Mouse (Mus musculus) adrenal gland, postnatal 25 days (tissue): ENCODE measurements at regions not wholly inside any gene's neighbourhood (a gene's known extent, or its start where the extent isn't known, plus 50 kb on each side); places are given as distances from the start of the nearest gene placed in this dataset.
"Not testable (repeated sequence)": the region's sequence is repeated elsewhere in the genome, so short reads cannot be mapped to it uniquely, and the experiment has no call there.

Experiments used
- DNase-seq: peaks from one replicate; pipeline ENCODE4 v3.0.0; 2021; ENCODE audit warnings: mixed read lengths

DNA sequence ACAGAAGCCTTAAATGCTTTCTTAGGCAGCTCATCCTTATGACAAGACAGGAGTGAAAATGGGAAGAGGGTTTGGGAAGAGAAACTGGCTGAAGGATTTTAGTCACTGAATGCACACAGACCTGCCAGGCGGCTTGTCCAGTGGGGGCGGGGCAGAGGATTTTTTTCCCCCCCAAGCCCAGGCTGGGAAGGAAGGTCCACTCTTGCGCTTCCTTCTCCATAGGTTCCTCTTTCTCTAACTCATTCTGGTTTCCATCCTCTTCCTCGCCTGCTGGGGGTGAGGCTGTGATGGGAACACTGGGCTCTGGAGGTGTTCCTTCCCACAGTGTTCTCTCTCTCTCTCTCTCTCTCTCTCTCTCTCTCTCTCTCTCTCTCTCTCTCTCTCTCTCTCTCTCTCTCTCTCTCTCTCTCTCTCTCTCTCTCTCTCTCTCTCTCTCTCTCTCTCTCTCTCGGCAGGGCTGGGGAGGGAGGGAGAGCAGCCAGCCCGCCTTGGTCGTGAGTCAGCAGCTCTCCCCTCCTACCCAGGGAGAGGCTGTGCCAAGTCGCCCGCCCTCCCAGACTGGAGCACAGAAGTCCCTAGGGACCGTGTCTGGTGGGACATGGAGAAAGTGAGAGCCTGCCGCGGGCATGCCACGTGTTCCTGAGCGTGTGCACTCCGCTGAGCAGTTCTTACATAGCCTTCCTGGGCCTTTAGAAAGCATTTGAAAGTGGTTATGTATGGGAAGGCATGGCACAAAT lies 150.0 kb downstream of the Kcnrg start:
- peak; percentile 81 for DNase-seq

DNA sequence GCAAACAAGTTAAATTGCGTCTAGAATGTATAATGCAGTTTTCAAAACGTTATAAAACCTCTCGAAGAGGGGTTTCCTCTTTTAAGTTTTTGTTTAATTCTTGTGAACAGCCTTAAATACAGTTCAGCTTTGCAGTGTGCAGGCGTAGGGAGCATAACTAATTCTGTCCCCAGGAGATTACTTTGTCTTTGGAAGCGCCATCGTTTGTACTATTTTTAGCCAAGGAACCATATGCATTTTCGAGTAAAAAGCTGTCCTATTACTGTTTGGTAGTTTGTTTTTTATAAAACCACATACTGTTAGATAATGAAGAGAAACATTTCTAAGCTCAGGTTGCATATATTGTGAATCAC lies 150.5 kb downstream of the Kcnrg start:
- DNase-seq = no peak

DNA sequence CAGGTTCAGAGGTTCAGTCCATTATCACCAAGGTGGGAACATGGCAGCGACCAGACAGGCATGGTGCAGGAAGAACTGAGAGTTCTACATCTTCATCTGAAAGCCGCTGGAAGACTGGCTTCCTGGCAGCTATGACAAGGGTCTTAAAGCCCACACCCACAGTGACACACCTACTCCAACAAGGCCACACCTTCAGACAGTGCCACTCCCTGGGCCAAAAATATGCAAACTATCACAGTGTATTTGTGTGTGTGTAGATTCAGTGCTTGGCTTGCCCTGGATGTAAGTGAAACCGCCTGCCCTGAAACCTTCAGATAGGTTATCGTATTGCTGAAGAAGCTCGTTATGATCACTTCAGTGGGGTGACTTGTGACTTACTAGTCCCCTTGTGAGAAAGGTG lies 151.3 kb downstream of the Kcnrg start:
- no peak for DNase-seq

DNA sequence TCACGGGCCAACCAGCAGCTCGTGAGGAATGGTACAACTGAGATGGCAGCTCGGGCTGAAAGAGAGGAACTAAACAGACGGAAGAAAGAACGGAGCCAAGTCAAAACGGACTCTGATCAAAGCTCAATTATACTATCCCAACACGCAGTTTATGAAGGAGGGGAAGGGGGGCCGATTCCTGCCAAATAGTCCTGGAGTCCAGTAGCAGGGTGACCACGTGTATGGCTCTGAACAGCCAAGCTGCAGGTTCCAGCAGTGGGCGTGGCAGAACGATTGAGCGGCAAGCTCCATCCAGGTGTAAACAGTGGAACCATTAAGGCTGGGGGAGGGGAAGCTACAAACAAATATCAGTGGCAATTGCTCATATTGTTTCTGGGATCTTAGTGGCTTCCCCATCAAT lies 152.9 kb downstream of the Kcnrg start:
- DNase-seq = not testable (repeated sequence)

DNA sequence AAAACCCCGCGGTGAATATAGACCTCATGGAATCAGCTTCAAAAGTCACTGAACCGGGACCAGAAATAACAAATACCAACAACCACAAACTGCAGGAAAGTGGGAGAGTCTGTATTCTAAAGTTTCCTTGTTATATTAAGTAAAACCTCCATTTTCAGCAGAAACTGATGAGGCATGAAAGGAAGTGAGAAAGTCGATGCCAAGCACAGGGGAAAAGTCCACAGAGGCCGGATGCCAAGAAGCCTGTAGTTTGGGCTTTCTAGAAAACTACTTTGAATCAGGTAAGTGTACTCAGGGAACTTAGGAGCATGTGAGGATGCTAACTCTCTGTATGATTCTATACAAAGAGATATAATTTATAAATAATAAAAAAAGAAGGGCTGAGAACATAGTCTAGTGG lies 154.8 kb downstream of the Kcnrg start:
- no peak for DNase-seq

DNA sequence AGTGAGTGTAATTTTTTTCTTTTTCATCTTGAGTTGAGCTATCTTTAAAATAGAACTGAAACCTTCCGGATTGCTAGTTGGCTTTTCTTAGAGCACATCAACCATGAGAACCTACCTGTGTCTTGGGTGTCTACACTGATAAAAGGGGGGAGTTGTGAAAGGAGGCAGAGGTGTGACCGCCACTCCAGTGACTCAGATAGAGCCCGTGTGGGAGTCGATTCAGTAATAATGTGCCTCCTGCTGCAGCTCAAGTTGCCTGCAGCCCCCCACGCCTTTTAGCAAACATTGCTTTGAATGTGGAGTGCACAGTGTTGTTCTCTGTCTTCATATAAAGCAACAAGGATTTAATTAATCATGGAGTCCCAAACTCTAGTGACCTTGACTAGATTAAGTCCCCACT lies 162.6 kb downstream of the Kcnrg start:
- DNase-seq = no peak

DNA sequence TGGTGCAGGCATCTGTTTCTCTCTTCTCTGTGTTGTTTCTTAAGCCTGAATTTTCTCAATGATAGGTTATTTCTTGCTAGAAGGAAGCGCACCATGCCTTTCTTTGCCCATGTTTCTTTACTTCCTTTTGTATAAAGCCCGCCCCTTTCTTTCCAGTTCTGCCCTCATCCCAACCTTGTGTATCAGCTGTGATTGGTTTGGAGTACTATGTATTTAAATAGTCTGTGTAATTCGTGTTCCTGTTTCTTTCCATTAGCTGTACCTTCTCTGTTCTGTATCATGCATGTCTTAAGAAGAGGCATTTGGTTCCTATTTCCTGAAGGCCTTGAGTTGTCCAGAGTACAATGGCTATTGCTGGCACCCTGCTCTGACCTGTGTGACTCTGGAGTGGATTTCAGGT lies 166.9 kb downstream of the Kcnrg start:
- no peak for DNase-seq

DNA sequence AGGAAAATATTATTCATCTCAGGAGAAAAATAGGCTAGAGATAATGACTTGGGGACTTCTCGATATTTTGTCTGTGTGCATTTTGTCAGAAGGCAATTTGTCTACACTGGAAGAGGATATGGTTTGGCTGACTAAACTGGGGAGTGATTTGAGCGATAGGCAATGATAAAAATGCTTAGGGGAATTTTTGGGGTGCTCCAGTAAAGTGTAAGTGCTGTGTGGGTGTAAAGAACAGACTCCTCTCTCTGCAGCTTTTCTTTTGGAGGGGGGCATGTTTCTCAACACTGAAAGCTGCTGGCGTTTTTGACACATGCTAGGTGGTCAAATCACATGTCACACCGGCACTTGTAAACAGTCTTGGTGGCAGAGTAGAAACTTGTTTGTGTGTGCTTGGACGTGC lies 171.4 kb downstream of the Kcnrg start:
- no peak for DNase-seq

DNA sequence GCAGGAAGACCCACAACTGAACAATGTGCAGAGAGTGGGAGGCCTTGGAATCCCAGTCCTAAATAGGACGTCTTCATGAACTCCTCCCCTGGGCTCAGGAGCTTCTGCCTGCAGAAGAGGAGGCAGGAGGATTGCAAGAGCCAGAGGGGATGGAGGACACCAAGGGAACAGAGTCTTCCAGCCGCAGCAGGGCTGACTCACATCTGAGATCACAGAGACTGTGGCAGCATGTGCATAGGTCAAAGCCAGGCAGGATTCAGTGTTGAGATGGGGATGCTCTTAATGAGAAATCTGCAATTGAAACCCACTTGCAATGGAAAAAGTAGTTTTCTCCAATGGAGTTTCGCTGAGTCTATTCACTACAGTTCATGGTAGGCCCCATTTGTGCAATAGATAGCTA lies 175.9 kb downstream of the Kcnrg start:
- DNase-seq = peak; percentile 16

DNA sequence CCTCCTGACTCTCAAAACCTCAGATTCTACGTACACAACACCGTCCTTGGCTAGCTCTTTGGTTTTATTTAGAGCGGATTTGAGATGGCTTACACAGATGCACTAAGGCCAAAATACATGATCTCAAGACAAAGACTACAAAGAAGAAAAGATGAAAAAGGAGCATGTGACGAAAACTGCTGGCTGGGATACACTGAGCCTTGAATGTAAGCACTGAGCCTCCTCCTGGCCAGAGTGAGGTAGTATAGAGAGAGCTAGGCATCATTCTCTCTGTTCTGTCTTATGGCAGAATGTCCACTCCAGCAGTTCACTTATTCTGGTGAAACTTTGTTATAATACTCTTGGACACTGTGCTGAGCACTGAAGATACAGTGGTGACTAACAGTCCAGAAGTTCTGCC lies 177.4 kb downstream of the Kcnrg start:
- DNase-seq = no peak

DNA sequence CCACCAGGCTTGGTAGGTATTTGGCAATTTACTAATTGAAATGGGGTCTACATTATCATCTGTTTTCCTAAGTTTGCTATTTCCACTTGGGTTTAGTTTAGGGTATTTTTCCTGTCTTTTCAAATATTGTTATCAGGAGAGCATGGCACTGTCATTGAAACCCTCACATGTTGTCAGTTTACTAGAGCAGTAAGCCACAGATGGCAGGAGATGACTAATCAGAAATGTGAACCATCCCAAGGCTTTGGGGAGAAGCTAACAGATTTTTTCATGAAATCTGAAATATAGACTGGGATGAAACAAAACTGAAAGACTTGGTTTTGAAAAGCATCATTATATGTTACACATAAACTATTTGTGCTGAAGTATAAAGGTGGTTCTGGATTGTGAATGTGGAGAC lies 178.8 kb downstream of the Kcnrg start:
- no peak for DNase-seq

DNA sequence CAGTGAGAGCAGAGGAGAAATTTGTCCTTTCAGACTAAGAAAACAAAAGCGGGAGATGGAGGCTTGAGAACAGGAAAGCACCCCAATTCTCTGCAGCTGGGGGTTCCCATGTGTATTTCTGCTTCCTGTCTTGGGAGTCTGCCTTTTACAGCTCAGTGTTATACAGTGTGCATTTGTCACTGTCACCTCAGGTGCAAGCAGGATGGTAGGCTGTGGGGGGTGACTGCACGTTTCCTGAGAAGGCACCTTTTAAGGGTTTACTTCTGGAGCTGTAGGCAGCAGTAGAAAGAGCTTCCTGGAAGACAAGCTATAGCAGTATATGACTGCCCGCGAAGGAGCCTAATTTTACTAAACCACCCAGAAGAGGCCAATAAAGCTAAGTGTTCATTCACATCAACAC lies 180.5 kb downstream of the Kcnrg start:
- no peak for DNase-seq

DNA sequence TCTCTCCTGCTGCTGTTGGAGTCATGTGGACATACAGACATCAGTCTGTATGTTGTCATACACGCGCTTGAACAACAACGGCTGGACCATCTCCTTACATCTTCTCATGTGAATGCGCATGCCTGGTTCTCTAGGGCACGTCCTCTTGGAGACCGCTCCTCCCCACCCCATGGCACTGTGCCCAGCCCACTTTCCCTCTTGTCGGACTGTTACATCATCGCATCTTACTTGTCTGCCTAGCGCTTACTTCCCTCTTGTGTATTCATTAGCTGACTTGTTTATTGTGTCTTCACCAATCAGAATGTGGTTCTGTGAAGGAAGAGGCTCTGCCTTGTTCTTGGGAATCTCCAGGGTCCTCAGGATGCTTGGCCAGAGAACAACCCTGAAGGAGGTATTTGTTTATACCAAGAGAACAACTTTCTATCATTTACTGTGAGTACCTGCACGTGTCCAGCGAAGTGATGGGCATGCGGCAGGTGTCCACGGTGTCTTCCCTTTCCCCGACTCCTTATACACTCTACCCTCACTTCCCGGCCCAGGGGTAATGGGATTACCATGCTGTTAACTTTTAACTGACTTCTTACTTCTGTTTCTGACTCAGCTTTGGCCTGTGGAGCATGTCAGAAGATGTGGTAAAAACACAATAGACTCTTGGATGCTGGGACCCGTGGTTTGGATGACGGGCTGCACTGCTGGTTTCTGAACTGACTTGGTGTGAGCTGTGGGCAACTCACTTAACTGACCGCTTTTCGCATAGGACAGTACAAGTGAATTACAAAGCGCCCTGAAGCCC lies 181.9 kb downstream of the Kcnrg start:
- DNase-seq = peak; percentile 25

DNA sequence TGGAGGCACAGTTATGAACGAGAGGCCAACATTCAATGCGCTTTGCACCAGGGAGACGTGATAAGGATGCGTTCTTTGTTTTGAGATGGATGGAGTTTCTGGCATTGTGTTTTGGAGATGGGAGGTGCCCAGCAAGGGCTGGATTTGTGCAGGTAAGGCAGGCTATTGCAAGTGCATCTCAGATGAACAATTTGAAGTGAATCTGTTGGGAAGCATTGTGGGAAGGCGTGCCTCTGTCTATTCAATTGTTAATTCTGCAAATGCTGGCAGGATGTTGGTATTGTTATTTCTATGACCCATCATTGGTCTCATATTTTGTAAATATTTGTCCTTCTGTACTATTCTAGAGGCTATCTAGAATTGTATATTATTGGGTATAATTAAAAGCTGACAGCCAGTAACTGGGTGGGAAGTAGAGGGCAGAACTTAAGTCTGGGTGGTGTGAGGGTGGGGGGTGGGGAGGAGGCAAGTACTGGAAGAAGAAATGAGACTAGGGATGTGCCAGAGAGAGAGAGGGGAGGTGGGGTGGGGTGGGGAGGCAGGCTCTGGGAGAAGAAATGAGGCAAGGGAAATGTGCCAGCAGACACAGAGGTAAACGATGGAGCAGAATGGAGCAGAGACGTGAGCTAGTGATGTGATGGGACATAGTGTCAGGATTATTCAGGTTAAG lies 188.9 kb downstream of the Kcnrg start:
- DNase-seq = no peak

DNA sequence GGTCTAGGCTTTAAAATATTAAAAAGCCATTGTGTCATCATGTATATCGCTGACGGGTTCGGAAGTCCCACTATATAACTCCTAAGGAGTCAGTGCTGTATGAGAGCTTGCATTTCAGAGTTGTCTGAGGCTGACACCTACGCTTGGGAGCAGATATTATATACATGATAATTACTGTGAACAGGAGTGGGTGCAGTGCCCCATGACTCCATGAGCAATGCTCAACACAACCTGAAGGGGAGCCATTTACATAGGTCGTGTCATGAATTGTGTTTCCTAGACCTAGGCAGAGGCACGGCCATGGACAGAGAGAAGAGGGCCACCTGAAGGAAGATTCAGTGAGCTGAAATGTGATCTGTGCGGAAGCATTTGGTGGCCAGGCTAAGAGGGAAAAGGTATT lies 189.4 kb downstream of the Kcnrg start:
- DNase-seq = no peak

DNA sequence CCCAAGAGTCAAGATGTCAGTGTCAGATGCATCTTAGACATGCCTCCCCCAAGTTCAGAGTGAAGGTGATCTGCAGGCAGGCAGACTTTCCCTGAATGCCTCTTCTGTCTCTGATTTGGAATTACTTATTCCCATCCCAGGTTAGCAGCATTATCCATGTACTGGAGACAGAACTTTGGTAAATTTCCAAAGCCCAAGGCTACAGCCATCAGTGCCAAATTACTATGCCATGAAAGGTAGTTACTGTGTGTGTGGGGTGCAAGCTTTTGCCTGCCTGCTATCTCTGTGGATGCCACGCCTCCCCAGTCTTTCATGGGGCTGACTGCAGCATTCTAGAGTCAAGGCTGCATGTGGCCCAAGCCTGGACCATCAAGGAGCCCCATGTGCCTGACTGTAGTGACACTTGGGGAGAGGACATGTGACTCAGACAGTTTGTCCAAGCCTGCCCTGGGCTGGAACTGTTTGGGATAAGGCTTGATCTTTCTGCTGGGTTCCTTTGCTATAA lies 196.2 kb downstream of the Kcnrg start:
- peak; percentile 4 for DNase-seq

DNA sequence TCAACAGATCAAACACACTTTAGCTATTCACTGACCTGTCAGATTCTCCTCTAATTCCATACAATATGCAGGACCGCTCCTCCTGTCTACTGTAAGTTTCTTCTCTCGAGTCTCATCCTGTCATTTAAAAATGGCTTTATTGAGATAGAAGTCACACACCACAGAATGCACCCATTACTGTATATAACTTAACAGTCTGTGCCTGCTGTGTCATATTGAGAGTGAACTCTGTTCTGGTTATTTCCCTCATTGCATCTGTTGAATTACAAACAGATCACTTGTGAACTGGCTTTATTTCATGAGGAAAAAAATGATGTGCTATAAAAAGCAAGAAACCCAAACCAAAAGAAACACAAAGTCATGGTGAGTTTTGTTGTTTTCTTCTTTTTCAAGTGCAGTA lies 198.2 kb downstream of the Kcnrg start:
- DNase-seq = no peak

DNA sequence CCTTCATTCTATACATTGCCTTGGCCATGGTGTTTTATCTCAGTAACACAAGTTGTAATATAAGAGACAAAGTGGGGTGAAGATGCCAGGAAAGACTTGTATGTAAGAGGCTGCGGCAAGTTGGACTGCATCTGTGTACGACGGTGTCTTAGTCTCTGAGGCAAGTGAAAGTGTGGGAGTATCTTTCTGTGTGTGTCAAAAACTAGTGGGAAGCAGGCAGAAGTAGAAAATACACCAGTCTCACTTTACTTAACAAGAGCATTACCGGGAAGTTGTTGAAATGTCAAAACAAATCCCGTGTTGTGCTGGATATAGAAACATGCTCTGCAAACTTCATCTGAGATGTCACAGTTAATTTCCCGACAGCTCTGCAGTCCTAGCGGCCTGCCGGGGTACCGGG lies 200.9 kb downstream of the Kcnrg start:
- DNase-seq = no peak

DNA sequence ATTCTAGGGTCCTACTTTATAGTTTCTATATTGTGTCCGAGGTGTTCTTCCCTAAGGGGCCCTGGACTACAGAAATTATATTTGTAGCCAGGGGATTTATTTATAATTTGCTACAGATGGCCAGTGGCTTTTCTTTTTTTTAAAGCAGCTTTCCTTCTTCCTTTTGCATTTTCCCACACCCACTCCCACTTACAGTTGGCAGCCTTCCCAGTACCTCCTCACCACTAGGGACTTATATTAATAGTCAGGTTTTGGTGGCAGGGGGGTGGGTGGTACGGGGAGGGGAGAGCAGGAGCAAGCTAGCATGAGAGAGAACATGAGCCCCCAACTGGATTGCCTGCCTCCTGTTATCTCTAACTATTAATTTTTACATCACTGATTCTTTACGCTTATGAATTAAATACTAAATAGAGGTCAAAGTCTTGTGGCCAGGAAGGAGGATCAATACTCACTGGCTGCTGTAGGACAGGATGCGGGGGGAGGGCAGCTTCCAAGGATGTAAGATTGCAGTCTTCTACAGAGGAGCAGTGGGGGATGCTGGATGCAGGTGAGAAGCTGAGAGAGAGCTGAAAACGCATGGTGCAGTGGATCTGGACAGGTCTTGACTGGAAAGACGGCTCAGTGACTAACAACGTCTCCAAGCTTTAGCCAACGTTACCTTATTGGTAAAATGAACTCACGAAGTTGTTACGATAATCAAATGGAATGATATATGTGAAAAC lies 202.6 kb downstream of the Kcnrg start:
- DNase-seq = no peak

DNA sequence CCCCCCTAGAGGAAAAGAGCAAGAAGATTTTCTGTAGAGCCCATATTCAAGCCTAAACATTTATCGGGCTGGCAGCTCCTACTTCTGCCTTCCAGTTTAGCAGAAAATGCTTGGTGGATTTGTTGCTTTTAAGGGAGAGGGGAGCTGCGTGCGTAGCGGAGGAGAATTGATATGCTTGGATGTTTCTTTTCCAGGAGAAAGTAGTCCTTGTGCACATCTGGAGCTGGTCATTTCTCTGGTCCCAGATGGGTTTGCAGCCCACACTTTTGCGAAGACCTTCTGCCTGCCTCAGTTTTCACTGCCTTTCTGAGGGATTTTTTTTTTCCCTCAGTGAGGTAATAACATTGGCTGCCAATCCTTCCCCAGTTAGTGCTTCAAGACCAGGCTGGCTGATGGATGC lies 203.6 kb downstream of the Kcnrg start:
- no peak for DNase-seq

DNA sequence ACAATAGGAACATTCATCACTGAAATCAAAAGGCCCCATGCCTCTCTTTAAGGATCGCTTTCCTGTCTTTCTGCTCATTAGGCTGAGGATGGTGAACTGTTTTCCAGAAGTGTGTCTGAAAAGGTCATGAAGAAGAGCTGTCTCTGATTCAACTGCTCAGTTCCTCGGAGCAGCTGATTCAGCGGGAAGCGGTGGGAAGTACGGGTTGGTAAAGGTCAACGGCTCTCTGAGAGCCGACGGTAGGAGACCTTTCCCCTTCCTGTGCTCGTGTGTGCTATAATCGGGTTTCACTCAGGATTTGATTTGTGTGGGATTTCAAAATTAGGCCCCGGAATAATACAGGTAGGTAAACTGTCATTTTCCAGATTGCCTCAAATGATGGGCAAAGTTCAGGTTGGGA lies 210.5 kb downstream of the Kcnrg start:
- DNase-seq = peak; percentile 32

DNA sequence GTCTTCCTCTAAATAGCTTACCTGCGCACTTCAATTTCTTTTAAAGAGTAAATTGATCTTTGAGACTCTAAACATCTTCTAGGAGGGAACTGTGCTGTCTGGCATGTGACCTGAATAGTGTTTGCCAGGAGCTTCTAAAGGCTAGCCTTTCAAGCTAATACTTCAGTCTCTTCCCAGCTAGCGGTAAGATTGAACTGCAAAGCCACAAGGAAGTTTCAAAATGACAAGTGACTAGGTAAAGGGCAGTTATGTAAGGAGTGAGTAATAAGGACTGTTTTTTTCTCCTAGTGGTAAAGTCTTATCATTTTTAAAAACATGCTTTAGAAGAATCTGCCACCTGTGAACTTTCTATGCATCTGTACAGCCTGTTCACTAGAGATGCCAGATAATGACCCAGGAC lies 211.1 kb downstream of the Kcnrg start:
- no peak for DNase-seq

DNA sequence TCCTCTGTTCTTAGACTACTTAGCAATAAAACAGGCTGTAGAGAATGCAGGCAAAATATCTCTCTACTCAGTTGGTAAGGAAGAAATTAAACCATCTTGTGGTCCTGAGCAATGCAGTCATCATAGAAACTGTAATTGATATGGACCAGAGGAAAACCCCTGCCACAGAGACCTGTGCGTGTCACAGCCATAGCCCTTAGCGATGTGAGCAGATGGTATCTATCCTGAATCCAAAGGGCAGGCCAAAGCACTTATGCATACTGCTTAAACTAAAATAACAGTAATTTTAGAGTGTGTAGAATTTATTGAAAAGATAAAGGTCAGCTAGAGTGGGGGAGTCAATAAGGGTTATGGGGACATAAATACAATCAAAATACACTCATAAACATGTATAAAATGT lies 212.0 kb downstream of the Kcnrg start:
- no peak for DNase-seq
